11 mouse cellular contexts compared by ENCODE assay signal in the genomic region with DNA sequence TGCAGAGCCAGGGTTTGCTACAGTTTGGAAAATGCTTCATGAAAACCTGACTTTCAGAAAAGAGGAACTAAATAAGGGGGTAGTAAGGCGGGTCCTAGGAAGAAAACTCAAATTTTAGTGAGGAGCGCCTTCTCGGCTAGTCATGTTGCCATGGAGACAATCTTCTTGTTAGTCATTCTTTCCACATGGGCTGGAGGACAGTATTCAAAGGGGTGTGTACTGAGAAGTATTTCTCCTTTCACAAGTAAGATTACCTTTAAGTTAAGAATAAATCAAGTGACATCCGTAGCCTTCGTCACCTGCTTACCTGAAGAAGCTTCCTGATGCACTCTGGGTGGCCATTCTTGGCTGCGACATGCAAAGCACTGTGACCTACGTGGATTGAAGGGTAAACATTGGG. TPM values are rescaled to one million over a fixed set of nuclear protein-coding genes. Genes with fewer than 3 reads are reported as not detected.
A peak's percentile ranks its signal among the peaks of the same experiment; 100 is the strongest.
DNase-seq lines count a peak whose midpoint lies in the region; ATAC-seq and TF ChIP-seq lines count a peak whose summit lies in the region.
"Had no signal": no experiment of that assay in that cellular context is flagged by ENCODE, and none has a peak within 500 bp of the region (broad histone marks: within the 10 kb centered on the region; RNA-seq: fewer than 3 reads in every experiment).

No protein-coding gene starts in this region.

- H3K4me1 ChIP-seq in kidney, postnatal 0 days (replicated peaks; ENCODE audit: insufficient read depth, low read length): peaks cover 10% of the 10 kb centered on the region; the same call in 1 of the 2 replicates
- peaks cover 40% of the 10 kb centered on the region for H3K4me1 ChIP-seq in embryonic facial prominence, embryonic 14.5 days (ENCODE audit: control insufficient read depth, insufficient read depth, low read length)

- WGBS in kidney, postnatal 0 days: 78% methylated on average over 7 of the region's 7 CpGs
- WGBS in embryonic facial prominence, embryonic 14.5 days: 63% methylated on average over 7 of the region's 7 CpGs

- H3K27me3 ChIP-seq in kidney, postnatal 0 days (ENCODE audit: insufficient read depth, low read length): no peaks in the 10 kb centered on the region
- H3K27me3 ChIP-seq in embryonic facial prominence, embryonic 14.5 days (replicated peaks; ENCODE audit: control insufficient read depth, insufficient read depth, low read length): no peaks in the 10 kb centered on the region
- H3K27me3 ChIP-seq: midbrain, embryonic 12.5 days had no signal

- H3K4me3 ChIP-seq in kidney, postnatal 0 days (replicated peaks; ENCODE audit: low read depth, low read length): no peak overlapping the region
- no peak overlapping the region for H3K4me3 ChIP-seq in embryonic facial prominence, embryonic 14.5 days (ENCODE audit: low read depth, low read length)
- H3K4me3 ChIP-seq: midbrain, embryonic 12.5 days had no signal

- TF ChIP-seq CTCF in kidney, postnatal 0 days (IDR thresholded peaks at IDR 0.05; ENCODE audit: low read depth): no peak

- H3K36me3 ChIP-seq in kidney, postnatal 0 days (ENCODE audit: insufficient read depth, low read length): 0 out of 2 replicates have a peak, but pooled peaks cover 15% of the 10 kb centered on the region
- peaks cover 11% of the 10 kb centered on the region for H3K36me3 ChIP-seq in embryonic facial prominence, embryonic 14.5 days (ENCODE audit: control insufficient read depth, insufficient read depth, low read length)

- no peak overlapping the region for H3K9ac ChIP-seq in kidney, postnatal 0 days (ENCODE audit: low read depth, low read length)
- no peak overlapping the region for H3K9ac ChIP-seq in embryonic facial prominence, embryonic 14.5 days (ENCODE audit: low read depth, low read length)
- H3K9ac ChIP-seq: midbrain, embryonic 12.5 days had no signal

- no peak for ATAC-seq in kidney, postnatal 0 days (replicated peaks; ENCODE audit: low FRiP score, low read depth)
- no peak for ATAC-seq in embryonic facial prominence, embryonic 14.5 days (ENCODE audit: low read depth)
- peak; percentile 94 for ATAC-seq in megakaryocyte progenitor cell, adult 5-6 weeks (replicated peaks; ENCODE audit: poor library complexity)

- H3K4me2 ChIP-seq in kidney, postnatal 0 days (ENCODE audit: low read length): no peak overlapping the region
- no peak overlapping the region for H3K4me2 ChIP-seq in embryonic facial prominence, embryonic 14.5 days (ENCODE audit: low read depth, low read length)
- H3K4me2 ChIP-seq: midbrain, embryonic 12.5 days had no signal

- DNase-seq in adrenal gland, adult 2 months: peak; percentile 22
- DNase-seq in adrenal gland, adult 8-10 months: no peak
- peak; percentile 44 for DNase-seq in kidney, postnatal 0 days (ENCODE audit: low spot score)
- no peak for DNase-seq in kidney, postnatal 25 days
- peak; percentile 80 for DNase-seq in embryonic facial prominence, embryonic 14.5 days (ENCODE audit: low spot score)
- DNase-seq in cerebellum, adult 9-10 months: no peak
- DNase-seq in cerebellum, postnatal 36 days: no peak

- H3K9me3 ChIP-seq in kidney, postnatal 0 days (replicated peaks; ENCODE audit: low read length): no peaks in the 10 kb centered on the region; the same call in 1 of the 2 replicates
- H3K9me3 ChIP-seq in embryonic facial prominence, embryonic 14.5 days (ENCODE audit: control insufficient read depth, low read length): peaks cover 7% of the 10 kb centered on the region

- peak overlapping the region; percentile 42 for H3K27ac ChIP-seq in kidney, postnatal 0 days
- H3K27ac ChIP-seq in embryonic facial prominence, embryonic 14.5 days (replicated peaks; ENCODE audit: low read depth, low read length): peak overlapping the region; percentile 88
- H3K27ac ChIP-seq: midbrain, embryonic 12.5 days had no signal

RNA-seq across cellular contexts. Expression of a gene that starts 40.9 kb away (rescaled TPM):
- total RNA-seq in adrenal gland, adult 2 months (2021): not detected
- not detected in 2 replicates for polyA plus RNA-seq in adrenal gland, adult 2 months (2012; rRNA removed)
- not detected for total RNA-seq in adrenal gland, adult 8-10 months (2022)
- polyA plus RNA-seq in kidney, postnatal 0 days (2015; fragmentation: Nextera tagmentation; extraction: Ambion mirVana): not detected in 2 replicates
- polyA plus RNA-seq in embryonic facial prominence, embryonic 14.5 days (2014; fragmentation: Nextera tagmentation; extraction: Ambion mirVana): 0.08 and 0.13 TPM in 2 replicates
- total RNA-seq in megakaryocyte progenitor cell, adult 5-6 weeks (2015): not detected in 2 replicates
- not detected in 2 replicates for total RNA-seq in megakaryocyte progenitor cell, adult 5-6 weeks (2017)
- total RNA-seq: adrenal gland, adult 18-20 months had no signal
- polyA plus RNA-seq: intestine, embryonic 14.5 days; midbrain, embryonic 12.5 days had no signal

Comparison
In these comparisons a context has a peak if more than half of its experiments do, and no peak if none do; other contexts are left out.
1. DNase-seq: peak in adrenal gland, adult 2 months (single experiment), kidney, postnatal 0 days (single experiment) and embryonic facial prominence, embryonic 14.5 days (single experiment); none in adrenal gland, adult 8-10 months (single experiment), kidney, postnatal 25 days (0 of 2), cerebellum, adult 9-10 months (single experiment) and cerebellum, postnatal 36 days (0 of 2).